Mouse (Mus musculus): ENCODE results near the gene Senp3.

GRCm38 (mm10) chr11:69682209-69682839 lies 440 bp upstream of the Senp3 start:
- TF ChIP-seq CTCF (IDR thresholded peaks at IDR 0.05; ENCODE audit: borderline replicate concordance, control insufficient read depth, extremely low read depth, insufficient read depth, low read length, poor library complexity): no peak
- no peak for TF ChIP-seq POLR2A (IDR thresholded peaks at IDR 0.05; ENCODE audit: control insufficient read depth, extremely low read depth, insufficient read depth, low read length, poor library complexity)
